Mouse (Mus musculus) layer of hippocampus, postnatal 36 days (tissue): ENCODE results near the gene Snx29. TPM values are rescaled to one million over a fixed set of nuclear protein-coding genes. Genes with fewer than 3 reads are reported as not detected.

ENCODE experiments used
- DNase-seq, 2 experiments: peaks; one replicate each; pipeline ENCODE4 v3.0.0; 2022
- total RNA-seq, 2 experiments: library from RNA; stranded (reverse); gene quantifications; 2 replicates each; pipeline ENCODE4 v1.2.3; 2021

Gene Snx29
- total RNA-seq, 2 experiments from 2014 or later: 23.4 to 31.6 TPM

DNA sequence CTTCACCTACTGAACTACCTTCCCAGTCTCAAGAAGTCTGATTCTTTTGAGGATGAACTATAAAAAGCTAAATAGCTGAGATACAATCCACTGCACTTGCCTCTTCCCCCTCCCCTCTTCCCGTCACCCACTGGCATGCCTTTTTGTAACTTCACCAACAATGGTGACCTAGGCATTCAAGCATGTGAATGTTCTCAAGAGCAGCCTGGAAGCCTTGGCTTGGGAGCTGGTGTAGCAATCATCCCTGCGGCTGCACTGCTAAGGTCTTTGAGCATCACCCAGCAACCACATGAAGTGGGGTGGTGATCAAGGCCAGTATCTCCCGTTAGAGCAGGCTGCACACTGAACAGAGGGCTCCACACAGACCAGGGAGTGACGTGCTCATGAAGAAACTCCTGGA lies 471.9 kb downstream of the Snx29 start:
- no peak for DNase-seq

DNA sequence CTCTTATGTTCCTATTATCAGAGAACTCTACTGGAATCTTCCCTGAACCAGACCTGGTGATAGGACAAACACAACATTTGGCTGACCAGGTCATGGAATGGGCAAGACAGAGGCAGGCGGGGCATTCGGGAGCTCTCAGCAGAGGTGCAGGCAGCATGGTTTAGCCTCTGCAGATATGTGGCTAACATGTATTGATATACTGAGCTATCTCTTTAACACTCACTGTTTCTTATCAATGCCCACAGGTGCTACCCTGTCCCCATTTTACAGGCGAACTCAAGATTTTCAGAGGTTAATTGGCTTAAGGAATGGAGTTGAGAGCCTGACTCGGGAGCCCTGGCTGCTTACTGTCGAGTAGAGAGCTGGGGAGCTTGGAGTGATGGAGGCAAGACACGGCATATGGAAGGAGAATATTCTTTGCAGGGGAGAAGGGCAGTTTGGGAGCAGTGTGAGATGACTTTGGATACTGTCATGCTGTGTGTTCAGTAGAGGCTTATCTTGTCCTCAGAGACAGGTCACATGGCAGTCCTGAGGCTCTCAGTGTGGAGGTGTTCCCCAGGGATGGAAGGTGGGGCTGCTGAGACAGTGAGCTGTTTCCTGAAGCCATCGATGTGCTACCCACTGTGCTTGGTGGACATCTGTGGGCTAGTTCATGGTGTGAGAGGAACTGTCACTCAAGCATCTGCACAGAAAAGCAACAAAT lies 473.2 kb downstream of the Snx29 start:
- DNase-seq: no peak

DNA sequence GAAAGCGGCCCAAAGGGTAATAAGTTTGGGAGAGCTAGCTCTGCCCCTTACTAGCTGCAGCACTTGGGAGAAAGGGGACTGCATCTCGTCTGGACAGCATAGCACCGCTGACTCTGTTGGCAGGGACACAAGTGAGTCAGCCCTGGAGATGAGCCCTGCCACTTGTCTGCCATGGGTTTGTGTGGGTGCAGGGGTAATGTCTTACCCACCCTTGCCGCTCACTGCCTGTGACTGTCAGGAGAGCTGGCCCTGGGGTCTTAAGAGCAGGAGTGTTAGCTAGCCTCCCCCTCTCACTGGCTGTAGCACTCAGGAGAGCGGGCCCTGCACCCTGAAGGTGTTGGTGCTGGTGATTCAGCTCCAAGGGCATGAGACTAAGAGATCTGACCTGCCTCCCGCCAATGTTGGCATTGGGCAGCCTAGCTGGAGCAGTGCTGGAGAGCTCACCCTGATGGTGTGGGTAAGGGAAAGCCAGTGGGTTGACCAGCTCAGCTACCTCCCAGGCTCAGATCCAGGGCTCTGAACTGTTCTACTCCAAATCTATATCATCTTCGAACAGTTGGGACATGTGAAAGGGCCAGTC lies 479.3 kb downstream of the Snx29 start:
- no peak for DNase-seq

Other genes with a start within 250 kb of the Snx29 start
- 10 to 100 TPM; 30.8 to 36.6 TPM for gene Txndc11, start 188.3 kb upstream of the Snx29 start, total RNA-seq
- gene Zc3h7a, start 146.5 kb upstream of the Snx29 start, total RNA-seq: 10 to 100 TPM; 70.6 to 99.7 TPM
- 10 to 100 TPM; 51.9 to 57.7 TPM for gene Rsl1d1, start 119.6 kb upstream of the Snx29 start, total RNA-seq
- gene Gspt1, start 68.6 kb upstream of the Snx29 start, total RNA-seq: 10 to 100 TPM; 89.2 to 91.2 TPM
- not detected for gene Tnfrsf17, start 9.1 kb upstream of the Snx29 start, total RNA-seq